Mouse (Mus musculus) central nervous system, embryonic 11.5 days (tissue): Measurements from ENCODE around the gene Gls2. TPM values are rescaled to one million over a fixed set of nuclear protein-coding genes. Genes with fewer than 3 reads are reported as not detected.

Source experiments
- polyA plus RNA-seq: library from polyadenylated mRNA; depleted of rRNA; stranded (reverse); fragments of >200 nt; gene quantifications from 2 replicates; pipeline ENCODE4 v1.2.3, GENCODE M21; 2012; rRNA removed

Gene Gls2
- 2.6 and 4.6 TPM in 2 replicates for polyA plus RNA-seq

DNA sequence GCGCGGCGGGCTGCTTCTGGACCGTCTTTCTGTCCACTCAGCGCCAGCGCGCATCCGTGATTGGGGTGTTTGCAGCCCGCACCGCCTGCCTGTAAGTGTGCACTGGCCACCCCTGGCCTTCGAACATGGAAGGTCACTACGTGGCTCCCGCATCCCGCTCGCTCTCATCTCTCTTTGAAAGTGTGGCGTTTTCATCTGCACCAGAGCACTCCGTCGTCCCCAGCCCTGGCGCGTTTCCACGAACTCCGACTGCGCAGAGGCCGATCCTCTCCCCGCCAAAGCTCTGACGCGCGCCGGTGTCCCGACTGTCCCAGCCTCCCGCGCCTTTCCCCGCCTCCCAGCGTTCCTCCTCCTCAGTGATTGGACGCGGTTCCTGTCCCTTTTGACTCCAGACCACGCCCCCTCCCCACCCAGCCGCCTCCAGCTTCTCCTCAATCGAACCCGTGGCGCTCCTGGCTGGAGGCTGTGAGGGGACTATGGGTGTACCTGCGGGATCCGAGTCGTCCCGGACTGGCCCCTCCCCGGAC is at the start of gene Gls2:
Gene Gls2 (plus strand): TSS at position 434 of the 527 bp plus-strand sequence.

DNA sequence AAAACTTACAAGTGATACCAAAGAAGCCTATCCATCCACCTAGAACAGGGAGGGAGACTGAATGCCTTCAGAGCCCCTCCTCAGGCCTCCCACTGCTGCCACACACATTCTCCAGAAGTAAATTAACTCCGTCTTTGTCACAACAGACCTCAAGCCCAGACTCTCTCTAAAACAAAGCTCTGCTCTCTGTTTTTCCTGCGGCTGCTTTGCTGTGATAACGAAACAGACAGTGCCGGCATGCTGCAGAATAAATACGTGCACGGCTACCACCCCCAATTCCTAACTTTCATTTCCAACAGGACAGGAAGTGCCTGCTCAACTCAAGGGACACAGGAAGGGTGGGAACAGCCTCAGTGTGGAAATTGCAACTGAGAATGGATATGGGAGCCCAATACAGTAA is 14.3 kb upstream of the Gls2 start, which contains the start of gene Rbms2:
Gene Rbms2 (minus strand): TSS at position 309 of the 400 bp plus-strand sequence.

DNA sequence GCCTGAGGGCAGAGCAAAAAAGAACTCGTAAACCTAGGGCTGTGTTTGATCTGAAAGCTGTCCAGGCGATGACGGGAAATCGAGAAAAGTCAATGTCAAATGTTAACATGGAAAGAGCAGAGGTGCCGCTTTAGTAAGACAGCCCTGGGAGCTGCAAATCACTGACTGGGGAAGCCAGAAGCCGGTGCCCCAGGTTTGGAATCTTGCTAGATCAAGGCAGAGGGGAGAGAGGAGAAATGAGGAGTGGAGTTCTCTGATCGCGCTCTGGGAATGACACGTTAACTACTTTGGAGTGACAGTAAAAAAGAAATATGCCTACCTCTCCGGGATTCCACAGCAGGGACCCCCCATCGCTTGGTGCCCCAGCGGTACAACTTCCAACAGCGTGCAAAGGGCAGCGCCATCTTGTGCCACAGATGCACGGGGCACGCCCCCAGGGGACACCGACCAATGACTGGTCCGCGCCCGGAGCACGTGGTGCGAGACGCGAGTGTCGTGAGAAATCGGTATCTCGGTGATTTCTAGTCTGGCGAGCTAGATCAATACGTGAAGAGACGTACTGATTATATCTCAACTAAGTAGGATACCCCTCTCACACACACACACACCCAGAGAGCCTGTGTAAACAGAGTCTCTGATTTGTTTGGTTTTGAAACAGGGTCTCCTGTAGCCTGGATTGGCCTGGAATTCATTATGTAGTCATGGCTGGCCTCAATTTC is 17.3 kb downstream of the Gls2 start, which contains the start of gene Spryd4:
Gene Spryd4 (minus strand): TSS at position 418 of the 719 bp plus-strand sequence.

DNA sequence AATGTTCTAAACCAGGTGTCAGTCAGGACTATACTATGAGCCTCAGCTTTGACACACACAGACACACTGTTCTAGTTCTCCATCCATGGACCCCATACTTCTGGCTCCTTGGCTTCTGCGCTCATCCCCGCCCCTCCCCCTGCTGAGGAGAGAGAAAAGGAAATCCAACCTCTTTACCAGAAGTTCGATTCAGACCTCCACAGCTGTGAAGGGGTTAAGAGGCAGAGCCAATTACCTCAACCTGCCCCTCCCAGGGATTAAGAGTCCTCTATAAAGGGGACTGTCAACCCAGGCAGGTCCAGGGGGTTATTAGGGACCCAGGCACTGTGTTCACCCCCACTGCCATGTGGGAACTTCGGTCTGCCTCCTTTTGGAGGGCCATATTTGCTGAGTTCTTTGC is 31.3 kb downstream of the Gls2 start, which contains the start of gene Mip:
Gene Mip (plus strand): TSS at position 301 of the 400 bp plus-strand sequence.

DNA sequence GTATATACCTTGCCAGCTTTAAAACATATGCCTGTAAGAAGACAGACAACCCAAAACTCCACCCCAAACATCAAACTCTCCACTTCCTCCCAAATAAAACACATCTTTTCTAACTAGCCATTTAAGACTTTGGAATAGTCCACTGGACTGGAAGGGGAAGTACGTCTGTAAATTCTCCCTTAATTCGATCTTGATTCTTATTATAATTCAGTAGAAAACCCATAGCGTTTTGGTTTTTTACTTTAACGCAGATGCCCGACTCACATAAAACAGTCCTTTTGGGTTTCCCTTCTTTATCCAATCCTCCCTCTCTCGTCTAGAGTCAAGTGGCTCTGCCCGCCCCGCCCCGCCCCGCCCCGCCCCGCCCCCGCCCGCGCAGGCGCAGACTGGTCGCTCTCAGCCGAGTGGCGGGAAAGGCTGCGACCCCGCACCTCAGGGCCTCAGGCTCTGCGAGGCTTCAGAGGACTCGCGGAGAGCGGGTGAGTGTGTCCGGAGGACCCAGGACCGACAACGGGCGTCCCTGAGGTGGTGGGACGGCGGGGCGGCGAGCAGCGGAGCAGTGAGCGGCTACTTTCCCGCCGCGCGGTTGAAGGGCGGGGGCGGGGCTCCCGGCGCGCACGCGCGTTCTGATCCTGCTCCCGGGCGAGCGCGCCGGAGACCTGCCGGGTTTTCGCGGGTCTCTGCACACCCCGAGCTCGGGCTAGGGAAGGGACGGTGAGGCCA is 37.6 kb downstream of the Gls2 start, which contains the start of gene Timeless:
Gene Timeless (plus strand): TSS at position 369 of the 723 bp plus-strand sequence.

DNA sequence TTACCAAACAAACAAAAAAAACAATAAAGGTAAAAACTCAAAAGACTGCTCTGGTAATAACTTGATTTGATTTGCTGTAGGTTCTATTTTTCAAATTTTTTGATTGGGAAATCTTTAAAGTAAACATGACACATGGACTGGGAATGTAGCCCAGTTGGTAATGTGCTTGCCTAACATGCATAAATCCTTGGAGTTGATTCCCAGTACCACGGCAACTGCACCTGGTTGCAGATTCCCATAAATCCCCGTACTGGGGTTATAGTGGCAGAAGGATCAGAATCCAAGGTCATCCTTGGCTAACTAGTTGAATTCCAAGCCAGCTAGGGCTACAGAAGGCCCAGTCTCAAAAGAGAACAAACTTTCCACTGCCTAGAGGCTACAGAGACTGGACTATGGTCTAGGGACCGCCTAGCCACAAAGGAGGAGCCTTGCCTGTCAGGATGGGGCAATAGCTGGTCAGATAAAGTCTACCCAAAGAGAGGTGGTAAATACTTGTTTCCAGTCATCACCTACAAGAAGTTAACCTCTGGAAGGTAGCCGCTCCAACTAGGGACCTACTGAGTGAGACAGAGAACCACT is 59.5 kb downstream of the Gls2 start, which contains the start of gene Apon:
Gene Apon (plus strand): TSS at position 420 of the 579 bp plus-strand sequence.

Other genes with a start within 250 kb of the Gls2 start
- not detected in 2 replicates for gene Hsd17b6, start 186.8 kb upstream of the Gls2 start, polyA plus RNA-seq
- 73.8 and 80.4 TPM in 2 replicates for gene Prim1, start 179.3 kb upstream of the Gls2 start, polyA plus RNA-seq
- gene Naca, start 158.9 kb upstream of the Gls2 start, polyA plus RNA-seq, result 619 and 820 TPM in 2 replicates
- 129 and 150 TPM in 2 replicates for gene Ptges3, start 135.5 kb upstream of the Gls2 start, polyA plus RNA-seq
- 1,057 and 1,253 TPM in 2 replicates for gene Atp5b, start 111.2 kb upstream of the Gls2 start, polyA plus RNA-seq
- gene Baz2a, start 102.9 kb upstream of the Gls2 start, polyA plus RNA-seq, result 31.9 and 36.9 TPM in 2 replicates
- gene Rbms2, start 14.2 kb upstream of the Gls2 start, polyA plus RNA-seq, result 33.3 and 69.7 TPM in 2 replicates
- gene Spryd4, start 17.4 kb downstream of the Gls2 start, polyA plus RNA-seq, result 13.5 and 17.9 TPM in 2 replicates
- gene Mip, start 31.4 kb downstream of the Gls2 start, polyA plus RNA-seq, result 0.13 and 0.30 TPM in 2 replicates
- 42.7 and 53.6 TPM in 2 replicates for gene Timeless, start 37.6 kb downstream of the Gls2 start, polyA plus RNA-seq
- gene Apon, start 59.6 kb downstream of the Gls2 start, polyA plus RNA-seq, result 0.98 and 1.0 TPM in 2 replicates
- 0.80 and 1.4 TPM in 2 replicates for gene Apof, start 74.2 kb downstream of the Gls2 start, polyA plus RNA-seq
- gene Stat2, start 76.1 kb downstream of the Gls2 start, polyA plus RNA-seq, result 21.3 and 22.5 TPM in 2 replicates
- gene Il23a, start 104.3 kb downstream of the Gls2 start, polyA plus RNA-seq, result 0.11 and 0.17 TPM in 2 replicates
- gene Pan2, start 108.9 kb downstream of the Gls2 start, polyA plus RNA-seq, result 45.0 and 49.8 TPM in 2 replicates
- 134 and 148 TPM in 2 replicates for gene Cnpy2, start 128.0 kb downstream of the Gls2 start, polyA plus RNA-seq
- 120 and 162 TPM in 2 replicates for gene Cs, start 143.3 kb downstream of the Gls2 start, polyA plus RNA-seq
- gene Coq10a, start 174.5 kb downstream of the Gls2 start, polyA plus RNA-seq, result 32.1 and 35.4 TPM in 2 replicates
- 45.2 and 47.7 TPM in 2 replicates for gene Ankrd52, start 182.7 kb downstream of the Gls2 start, polyA plus RNA-seq
- 0.65 and 1.1 TPM in 2 replicates for gene Slc39a5, start 206.8 kb downstream of the Gls2 start, polyA plus RNA-seq
- 80.3 and 86.7 TPM in 2 replicates for gene Nabp2, start 217.0 kb downstream of the Gls2 start, polyA plus RNA-seq
- 36.8 and 42.2 TPM in 2 replicates for gene Rnf41, start 217.2 kb downstream of the Gls2 start, polyA plus RNA-seq